Mouse (Mus musculus): ENCODE data around the gene Fkbp11.

- TF ChIP-seq CTCF (IDR thresholded peaks at IDR 0.05; ENCODE audit: low read depth) (no peak), EP300 (IDR thresholded peaks at IDR 0.05; ENCODE audit: low read depth) (no peak)
Observed at GRCm38 (mm10) chr15:98747296-98747695, 19.3 kb upstream of the Fkbp11 start.
